ENCODE assay signal across 26 mouse cellular contexts in the genomic region with DNA sequence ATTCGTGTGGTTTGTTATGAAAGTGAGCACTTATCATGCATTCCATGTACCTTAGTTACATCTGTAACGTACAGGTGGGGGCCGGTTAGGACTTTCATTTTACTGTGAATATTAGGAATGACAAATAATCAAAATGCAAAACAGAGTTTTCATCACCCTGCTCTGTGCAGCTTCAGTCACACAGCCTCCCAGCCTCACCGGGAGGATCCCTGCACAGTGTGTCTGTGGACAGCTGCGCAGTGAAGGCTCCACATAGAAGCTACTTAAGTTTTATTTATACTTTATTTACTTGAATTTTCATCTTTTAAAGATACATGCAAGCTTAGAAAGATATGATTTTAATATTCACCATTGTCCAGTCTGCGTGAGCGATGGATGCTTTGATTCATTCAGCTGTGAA. TPM values are rescaled to one million over a fixed set of nuclear protein-coding genes. Genes with fewer than 3 reads are reported as not detected.
DNase-seq lines count a peak whose midpoint lies in the region; ATAC-seq and TF ChIP-seq lines count a peak whose summit lies in the region.
"Had no signal": no experiment of that assay in that cellular context is flagged by ENCODE, and none has a peak within 500 bp of the region (broad histone marks: within the 10 kb centered on the region; RNA-seq: fewer than 3 reads in every experiment).

No protein-coding gene starts in this region.

- ATAC-seq in forebrain, embryonic 13.5 days, result peak; percentile 64; the same call in 1 of the 2 replicates
- no peak for ATAC-seq in forebrain, embryonic 11.5 days (replicated peaks; ENCODE audit: low FRiP score)
- ATAC-seq in forebrain, embryonic 16.5 days, result peak; percentile 65
- ATAC-seq in forebrain, embryonic 12.5 days (ENCODE audit: low FRiP score), result no peak
- ATAC-seq: activated CD4-positive, CD25-positive, alpha-beta regulatory T cell, adult 4 months; CD4-positive, CD25-positive, alpha-beta regulatory T cell, adult 4 months; Patski had no signal

- H3K9me3 ChIP-seq in forebrain, embryonic 13.5 days (replicated peaks), result no peaks in the 10 kb centered on the region
- no peaks in the 10 kb centered on the region for H3K9me3 ChIP-seq in forebrain, embryonic 11.5 days (ENCODE audit: control insufficient read depth, low read length)
- H3K9me3 ChIP-seq in forebrain, embryonic 16.5 days (ENCODE audit: control insufficient read depth, low read length), result no peaks in the 10 kb centered on the region
- H3K9me3 ChIP-seq in forebrain, embryonic 12.5 days, result no peaks in the 10 kb centered on the region
- H3K9me3 ChIP-seq: embryonic facial prominence, embryonic 13.5 days; embryonic facial prominence, embryonic 15.5 days; forebrain, embryonic 15.5 days; G1E had no signal

- 91% methylated on average over 7 of the region's 7 CpGs for WGBS in forebrain, embryonic 13.5 days
- 96% methylated on average over 7 of the region's 7 CpGs for WGBS in forebrain, embryonic 11.5 days
- WGBS in forebrain, embryonic 16.5 days, result 74% methylated on average over 7 of the region's 7 CpGs
- 96% methylated on average over 7 of the region's 7 CpGs for WGBS in forebrain, embryonic 12.5 days

- no peaks in the 10 kb centered on the region for H3K27me3 ChIP-seq in forebrain, embryonic 13.5 days
- no peaks in the 10 kb centered on the region for H3K27me3 ChIP-seq in forebrain, embryonic 11.5 days (ENCODE audit: control insufficient read depth, insufficient read depth, low read length)
- H3K27me3 ChIP-seq in forebrain, embryonic 16.5 days (replicated peaks; ENCODE audit: control insufficient read depth, insufficient read depth, low read length), result no peaks in the 10 kb centered on the region
- H3K27me3 ChIP-seq in forebrain, embryonic 12.5 days, result no peaks in the 10 kb centered on the region
- H3K27me3 ChIP-seq: CH12.LX; embryonic facial prominence, embryonic 13.5 days; embryonic facial prominence, embryonic 15.5 days; forebrain, embryonic 15.5 days; Patski had no signal

- H3K9ac ChIP-seq in forebrain, embryonic 13.5 days, result no peak overlapping the region
- H3K9ac ChIP-seq in forebrain, embryonic 11.5 days (ENCODE audit: low read length), result no peak overlapping the region
- no peak overlapping the region for H3K9ac ChIP-seq in forebrain, embryonic 16.5 days (replicated peaks; ENCODE audit: low read depth, low read length)
- H3K9ac ChIP-seq in forebrain, embryonic 12.5 days, result no peak overlapping the region
- H3K9ac ChIP-seq: embryonic facial prominence, embryonic 13.5 days; embryonic facial prominence, embryonic 15.5 days; forebrain, embryonic 15.5 days had no signal

- no peak for TF ChIP-seq CTCF in brain, embryonic 14.5 days (IDR thresholded peaks at IDR 0.05; ENCODE audit: borderline replicate concordance, extremely low read depth, insufficient read depth, insufficient read length)

- no peak overlapping the region for H3K4me2 ChIP-seq in forebrain, embryonic 13.5 days
- no peak overlapping the region for H3K4me2 ChIP-seq in forebrain, embryonic 11.5 days (ENCODE audit: low read depth, low read length, severe bottlenecking)
- no peak overlapping the region for H3K4me2 ChIP-seq in forebrain, embryonic 16.5 days (ENCODE audit: low read length)
- H3K4me2 ChIP-seq in forebrain, embryonic 12.5 days, result no peak overlapping the region
- H3K4me2 ChIP-seq: embryonic facial prominence, embryonic 13.5 days; embryonic facial prominence, embryonic 15.5 days; forebrain, embryonic 15.5 days had no signal

- no peak for DNase-seq in forebrain, embryonic 11.5 days (ENCODE audit: low spot score)
- peak; percentile 8 for DNase-seq in brain, embryonic 14.5 days (ENCODE audit: low read depth)
- DNase-seq: adrenal gland, adult 8-10 months; adrenal gland, postnatal 14 days; adrenal gland, postnatal 36 days; B cell, adult 2 months; cerebellum, adult 11 months; cerebellum, adult 18-20 months; cerebellum, adult 8-10 months; cerebellum, adult 9-11 months; cerebellum, postnatal 14 days; cerebellum, postnatal 36 days; embryo, embryonic 11 days had no signal

- H3K36me3 ChIP-seq in forebrain, embryonic 13.5 days (ENCODE audit: poor library complexity, severe bottlenecking), result peaks cover 48% of the 10 kb centered on the region
- H3K36me3 ChIP-seq in forebrain, embryonic 11.5 days (ENCODE audit: control insufficient read depth, insufficient read depth, low read length), result no peaks in the 10 kb centered on the region
- peaks cover 9% of the 10 kb centered on the region; the same call in 1 of the 2 replicates for H3K36me3 ChIP-seq in forebrain, embryonic 16.5 days (ENCODE audit: control insufficient read depth, insufficient read depth)
- peaks cover 39% of the 10 kb centered on the region for H3K36me3 ChIP-seq in forebrain, embryonic 12.5 days (replicated peaks)

- H3K4me3 ChIP-seq in forebrain, embryonic 13.5 days, result no peak overlapping the region
- H3K4me3 ChIP-seq in forebrain, embryonic 11.5 days (ENCODE audit: low read depth, low read length), result no peak overlapping the region
- H3K4me3 ChIP-seq in forebrain, embryonic 16.5 days (replicated peaks; ENCODE audit: low read length), result no peak overlapping the region
- no peak overlapping the region for H3K4me3 ChIP-seq in forebrain, embryonic 12.5 days (replicated peaks)
- H3K4me3 ChIP-seq: embryonic facial prominence, embryonic 13.5 days; embryonic facial prominence, embryonic 15.5 days; erythroblast, embryonic 14.5 days; forebrain, embryonic 15.5 days had no signal

- no peak for TF ChIP-seq POLR2A in brain, embryonic 14.5 days (IDR thresholded peaks at IDR 0.05; ENCODE audit: borderline replicate concordance, extremely low read depth, insufficient read depth, insufficient read length, poor library complexity, severe bottlenecking)

- H3K4me1 ChIP-seq in forebrain, embryonic 13.5 days, result 0 out of 2 replicates have a peak, but pooled peaks cover 3% of the 10 kb centered on the region
- no peaks in the 10 kb centered on the region for H3K4me1 ChIP-seq in forebrain, embryonic 11.5 days (replicated peaks; ENCODE audit: control insufficient read depth, insufficient read depth, low read length)
- H3K4me1 ChIP-seq in forebrain, embryonic 16.5 days (replicated peaks; ENCODE audit: control insufficient read depth, insufficient read depth, low read length), result peaks cover 6% of the 10 kb centered on the region
- no peaks in the 10 kb centered on the region for H3K4me1 ChIP-seq in forebrain, embryonic 12.5 days
- H3K4me1 ChIP-seq: embryonic facial prominence, embryonic 13.5 days; embryonic facial prominence, embryonic 15.5 days had no signal

- no peak overlapping the region for H3K27ac ChIP-seq in forebrain, embryonic 13.5 days
- H3K27ac ChIP-seq in forebrain, embryonic 11.5 days (ENCODE audit: low read depth, low read length), result no peak overlapping the region
- H3K27ac ChIP-seq in forebrain, embryonic 16.5 days (ENCODE audit: low read length), result no peak overlapping the region
- H3K27ac ChIP-seq in forebrain, embryonic 12.5 days, result no peak overlapping the region
- H3K27ac ChIP-seq: embryonic facial prominence, embryonic 13.5 days; embryonic facial prominence, embryonic 15.5 days; forebrain, embryonic 15.5 days had no signal

RNA-seq across cellular contexts. Expression of a gene that starts 32.7 kb away (rescaled TPM):
- polyA plus RNA-seq in forebrain, embryonic 13.5 days (2015; fragmentation: Nextera tagmentation; extraction: Ambion mirVana), result 21.9 and 25.4 TPM in 2 replicates
- 25.4 and 31.1 TPM in 2 replicates for polyA plus RNA-seq in forebrain, embryonic 11.5 days (2014; fragmentation: Nextera tagmentation; extraction: Ambion mirVana)
- polyA plus RNA-seq in forebrain, embryonic 16.5 days (2015; fragmentation: Nextera tagmentation; extraction: Ambion mirVana), result 15.0 and 17.0 TPM in 2 replicates
- polyA plus RNA-seq in forebrain, embryonic 12.5 days (2016; fragmentation: Nextera tagmentation; extraction: Ambion mirVana), result 31.3 and 31.7 TPM in 2 replicates
- 18.6 and 22.5 TPM in 2 replicates for polyA plus RNA-seq in brain, embryonic 14.5 days (2012; rRNA removed)

RNA-seq across cellular contexts. Expression of a gene that starts 51.8 kb away (rescaled TPM):
- 0.09 TPM in 1 of 2 replicates, not detected in the other for polyA plus RNA-seq in forebrain, embryonic 13.5 days (2015; fragmentation: Nextera tagmentation; extraction: Ambion mirVana)
- polyA plus RNA-seq in forebrain, embryonic 11.5 days (2014; fragmentation: Nextera tagmentation; extraction: Ambion mirVana), result 0.13 and 0.21 TPM in 2 replicates
- 0.05 and 0.06 TPM in 2 replicates for polyA plus RNA-seq in forebrain, embryonic 16.5 days (2015; fragmentation: Nextera tagmentation; extraction: Ambion mirVana)
- polyA plus RNA-seq in forebrain, embryonic 12.5 days (2016; fragmentation: Nextera tagmentation; extraction: Ambion mirVana), result 0.15 and 0.19 TPM in 2 replicates
- 0.15 and 0.18 TPM in 2 replicates for polyA plus RNA-seq in brain, embryonic 14.5 days (2012; rRNA removed)
- polyA plus RNA-seq: activated CD4-positive, CD25-positive, alpha-beta regulatory T cell, adult 4 months; CD4-positive, CD25-positive, alpha-beta regulatory T cell, adult 4 months; erythroblast, embryonic 14.5 days; frontal cortex, adult 2 months; G1E had no signal

Comparison
In these comparisons a context has a peak if more than half of its experiments do, and no peak if none do; other contexts are left out.
1. ATAC-seq: peak in forebrain, embryonic 13.5 days (single experiment) and forebrain, embryonic 16.5 days (single experiment); none in forebrain, embryonic 11.5 days (single experiment) and forebrain, embryonic 12.5 days (single experiment).